Mouse (Mus musculus) kidney, postnatal 10 days (tissue): ENCODE results near the gene Clk3.

Experiments
- DNase-seq: peaks from one replicate; pipeline ENCODE4 v3.0.0; 2021; ENCODE audit warnings: mixed read lengths

The Clk3 gene

GRCm38 (mm10) chr9:57769539-57770069 lies 3.9 kb upstream of the Clk3 start:
- DNase-seq: no peak

GRCm38 (mm10) chr9:57767231-57767630 lies 1.6 kb upstream of the Clk3 start:
- DNase-seq: no peak

- no peak for DNase-seq
These were observed 771 bp upstream of the Clk3 start for GRCm38 (mm10) chr9:57766431-57766830.

- DNase-seq: peak; percentile 98
These were observed 691 bp downstream of the Clk3 start for GRCm38 (mm10) chr9:57764974-57765363.

- peak; percentile 89 for DNase-seq
These were observed 1.3 kb downstream of the Clk3 start for GRCm38 (mm10) chr9:57764147-57764973.

GRCm38 (mm10) chr9:57762563-57762991 lies 3.1 kb downstream of the Clk3 start:
- DNase-seq: peak; percentile 68

GRCm38 (mm10) chr9:57761563-57762551 lies 3.8 kb downstream of the Clk3 start:
- peak; percentile 30 for DNase-seq

- DNase-seq: no peak
These were observed 5.1 kb downstream of the Clk3 start for GRCm38 (mm10) chr9:57760416-57761146.

GRCm38 (mm10) chr9:57759289-57759688 lies 6.4 kb downstream of the Clk3 start:
- peak; percentile 82 for DNase-seq

GRCm38 (mm10) chr9:57758528-57758927 lies 7.1 kb downstream of the Clk3 start:
- no peak for DNase-seq

- DNase-seq: no peak
These were observed 8.1 kb downstream of the Clk3 start for GRCm38 (mm10) chr9:57757578-57757977.

GRCm38 (mm10) chr9:57750901-57751300 lies 14.8 kb downstream of the Clk3 start:
- no peak for DNase-seq

- DNase-seq: peak; percentile 62
These were observed 16.8 kb downstream of the Clk3 start for GRCm38 (mm10) chr9:57748831-57749230.

GRCm38 (mm10) chr9:57748137-57748536 lies 17.5 kb downstream of the Clk3 start:
- DNase-seq: no peak

GRCm38 (mm10) chr9:57747067-57747466 lies 18.6 kb downstream of the Clk3 start:
- no peak for DNase-seq

- DNase-seq: peak; percentile 59
These were observed 21.1 kb downstream of the Clk3 start for GRCm38 (mm10) chr9:57744462-57745091.

GRCm38 (mm10) chr9:57739863-57740262 lies 25.8 kb downstream of the Clk3 start:
- DNase-seq: no peak

- DNase-seq: no peak
These were observed 32.1 kb downstream of the Clk3 start for GRCm38 (mm10) chr9:57733606-57734005.

GRCm38 (mm10) chr9:57728312-57728711 lies 37.3 kb downstream of the Clk3 start:
- no peak for DNase-seq

GRCm38 (mm10) chr9:57724701-57725100 lies 41.0 kb downstream of the Clk3 start:
- DNase-seq: no peak

- no peak for DNase-seq
These were observed 41.9 kb downstream of the Clk3 start for GRCm38 (mm10) chr9:57723796-57724195.

GRCm38 (mm10) chr9:57723315-57723715 lies 42.3 kb downstream of the Clk3 start:
- DNase-seq: peak; percentile 34
